Mouse (Mus musculus) yolk sac, embryonic 10.5 days (tissue): Measurements from ENCODE around the gene Fos.

Experiments used
- DNase-seq: peaks from one replicate; pipeline ENCODE4 v3.0.0-alpha.2; 2017; ENCODE audit warnings: low spot score

Fos gene

GRCm38 (mm10) chr12:85473481-85474297, at the start of gene Fos:
Gene Fos, plus strand, starts transcription at chr12:85473890.
- DNase-seq, result peak; percentile 95

- no peak for DNase-seq
Observed at GRCm38 (mm10) chr12:85425721-85426120, 48.0 kb upstream of the Fos start.

GRCm38 (mm10) chr12:85426126-85426525, 47.6 kb upstream of the Fos start:
- DNase-seq, result no peak

GRCm38 (mm10) chr12:85427802-85428201, 45.9 kb upstream of the Fos start:
- DNase-seq, result no peak

GRCm38 (mm10) chr12:85429999-85430398, 43.7 kb upstream of the Fos start:
- DNase-seq, result no peak

- no peak for DNase-seq
Observed at GRCm38 (mm10) chr12:85430434-85430833, 43.3 kb upstream of the Fos start.

- DNase-seq, result no peak
Observed at GRCm38 (mm10) chr12:85433850-85434249, 39.8 kb upstream of the Fos start.

GRCm38 (mm10) chr12:85434526-85434925, 39.2 kb upstream of the Fos start:
- no peak for DNase-seq

GRCm38 (mm10) chr12:85436021-85436621, 37.6 kb upstream of the Fos start:
- DNase-seq, result no peak

- no peak for DNase-seq
Observed at GRCm38 (mm10) chr12:85437172-85437876, 36.4 kb upstream of the Fos start.

- DNase-seq, result no peak
Observed at GRCm38 (mm10) chr12:85443456-85443855, 30.2 kb upstream of the Fos start.

- no peak for DNase-seq
Observed at GRCm38 (mm10) chr12:85444646-85445045, 29.0 kb upstream of the Fos start.

- DNase-seq, result no peak
Observed at GRCm38 (mm10) chr12:85447009-85447408, 26.7 kb upstream of the Fos start.

- DNase-seq, result no peak
Observed at GRCm38 (mm10) chr12:85447490-85447889, 26.2 kb upstream of the Fos start.

- DNase-seq, result no peak
Observed at GRCm38 (mm10) chr12:85449478-85449877, 24.2 kb upstream of the Fos start.

GRCm38 (mm10) chr12:85451693-85452491, 21.8 kb upstream of the Fos start:
- DNase-seq, result peak; percentile 60

- peak; percentile 99 for DNase-seq
Observed at GRCm38 (mm10) chr12:85455065-85456058, 18.3 kb upstream of the Fos start.

- no peak for DNase-seq
Observed at GRCm38 (mm10) chr12:85456276-85456675, 17.4 kb upstream of the Fos start.

GRCm38 (mm10) chr12:85456966-85457505, 16.7 kb upstream of the Fos start:
- no peak for DNase-seq

GRCm38 (mm10) chr12:85459820-85460219, 13.9 kb upstream of the Fos start:
- DNase-seq, result no peak
